Mouse (Mus musculus): ENCODE results near the gene Tmem28. TPM values are rescaled to one million over a fixed set of nuclear protein-coding genes. Genes with fewer than 3 reads are reported as not detected.

The Tmem28 gene
- 2.6 and 2.9 TPM in 2 replicates for polyA plus RNA-seq (2011; ENCODE audit: insufficient read depth, insufficient read length, low read depth, missing spikeins)

- Histone ChIP-seq H3K36me3 (ENCODE audit: control insufficient read depth, insufficient read depth, low read length, poor library complexity, severe bottlenecking) (no peaks in the 10 kb centered on the region), H3K27me3 (ENCODE audit: control insufficient read depth, insufficient read depth, low read length, poor library complexity, severe bottlenecking) (peaks cover 5% of the 10 kb centered on the region), H3K4me3 (ENCODE audit: low read depth, low read length) (peak within 1 kb of the TSS; percentile 79), H3K9me3 (replicated peaks; ENCODE audit: control insufficient read depth, insufficient read depth, low read length, poor library complexity, severe bottlenecking) (no peaks in the 10 kb centered on the region), H3K27ac (ENCODE audit: insufficient read depth, low read length) (no peak within 1 kb of the TSS), H3K4me1 (ENCODE audit: control insufficient read depth, insufficient read depth, low read length) (peaks cover 2% of the 10 kb centered on the region), H3K9ac (ENCODE audit: low read depth, poor library complexity, severe bottlenecking) (peak within 1 kb of the TSS; percentile 89)
- TF ChIP-seq CTCF (IDR thresholded peaks at IDR 0.05; ENCODE audit: low read depth, low read length) (no peak), EP300 (IDR thresholded peaks at IDR 0.05; ENCODE audit: insufficient read depth, low read depth, low read length) (no peak), POLR2A (IDR thresholded peaks at IDR 0.05; ENCODE audit: insufficient read depth, low read length) (no peak)
Observed at GRCm38 (mm10) chrX:99820790-99821395, at the start of gene Tmem28. Tmem28 (plus strand) TSS chrX:99821021.

DNA sequence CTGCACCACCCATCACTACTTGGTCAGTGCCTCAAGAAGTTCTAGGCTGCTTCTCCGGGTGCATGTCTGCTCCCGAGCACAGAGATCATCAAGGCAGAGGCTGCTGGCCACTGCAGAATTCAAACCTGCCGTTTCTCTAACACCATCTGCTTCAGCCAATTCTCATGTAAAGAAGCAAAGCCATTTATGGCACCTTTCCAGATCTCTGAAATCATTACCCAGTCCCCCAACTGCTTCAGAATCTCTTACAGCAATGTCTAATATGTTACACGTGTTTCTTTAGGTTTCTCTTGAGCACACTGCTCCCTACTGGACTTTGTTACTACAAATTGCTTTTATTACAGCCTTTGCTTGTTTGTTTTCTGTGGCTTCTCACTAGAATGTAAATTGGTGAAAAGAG is 40.5 kb upstream of the Tmem28 start:
- H3K27me3 ChIP-seq (ENCODE audit: control insufficient read depth, insufficient read depth, low read length, poor library complexity, severe bottlenecking) = no peaks in the 10 kb centered on the region
- H3K9ac ChIP-seq (ENCODE audit: low read depth, poor library complexity, severe bottlenecking) = no peak overlapping the region
- no peak overlapping the region for H3K27ac ChIP-seq (ENCODE audit: insufficient read depth, low read length)

GRCm38 (mm10) chrX:99808375-99808774 is 12.4 kb upstream of the Tmem28 start:
- Histone ChIP-seq H3K27me3 (ENCODE audit: control insufficient read depth, insufficient read depth, low read length, poor library complexity, severe bottlenecking) (no peaks in the 10 kb centered on the region), H3K36me3 (ENCODE audit: control insufficient read depth, insufficient read depth, low read length, poor library complexity, severe bottlenecking) (no peaks in the 10 kb centered on the region), H3K4me1 (ENCODE audit: control insufficient read depth, insufficient read depth, low read length) (no peaks in the 10 kb centered on the region), H3K27ac (ENCODE audit: insufficient read depth, low read length) (no peak overlapping the region), H3K9ac (ENCODE audit: low read depth, poor library complexity, severe bottlenecking) (no peak overlapping the region), H3K4me3 (ENCODE audit: low read depth, low read length) (no peak overlapping the region), H3K9me3 (replicated peaks; ENCODE audit: control insufficient read depth, insufficient read depth, low read length, poor library complexity, severe bottlenecking) (no peaks in the 10 kb centered on the region)
- TF ChIP-seq EP300 (IDR thresholded peaks at IDR 0.05; ENCODE audit: insufficient read depth, low read depth, low read length) (no peak), CTCF (IDR thresholded peaks at IDR 0.05; ENCODE audit: low read depth, low read length) (no peak), POLR2A (IDR thresholded peaks at IDR 0.05; ENCODE audit: insufficient read depth, low read length) (no peak)

More for the DNA sequence above, 40.5 kb upstream of the Tmem28 start:
- H3K4me3 ChIP-seq (ENCODE audit: low read depth, low read length) = no peak overlapping the region
- no peaks in the 10 kb centered on the region for H3K9me3 ChIP-seq (replicated peaks; ENCODE audit: control insufficient read depth, insufficient read depth, low read length, poor library complexity, severe bottlenecking)
- no peaks in the 10 kb centered on the region for H3K4me1 ChIP-seq (ENCODE audit: control insufficient read depth, insufficient read depth, low read length)
- no peaks in the 10 kb centered on the region for H3K36me3 ChIP-seq (ENCODE audit: control insufficient read depth, insufficient read depth, low read length, poor library complexity, severe bottlenecking)
- no peak for TF ChIP-seq CTCF (IDR thresholded peaks at IDR 0.05; ENCODE audit: low read depth, low read length)
- no peak for TF ChIP-seq EP300 (IDR thresholded peaks at IDR 0.05; ENCODE audit: insufficient read depth, low read depth, low read length)
- TF ChIP-seq POLR2A (IDR thresholded peaks at IDR 0.05; ENCODE audit: insufficient read depth, low read length) = no peak

DNA sequence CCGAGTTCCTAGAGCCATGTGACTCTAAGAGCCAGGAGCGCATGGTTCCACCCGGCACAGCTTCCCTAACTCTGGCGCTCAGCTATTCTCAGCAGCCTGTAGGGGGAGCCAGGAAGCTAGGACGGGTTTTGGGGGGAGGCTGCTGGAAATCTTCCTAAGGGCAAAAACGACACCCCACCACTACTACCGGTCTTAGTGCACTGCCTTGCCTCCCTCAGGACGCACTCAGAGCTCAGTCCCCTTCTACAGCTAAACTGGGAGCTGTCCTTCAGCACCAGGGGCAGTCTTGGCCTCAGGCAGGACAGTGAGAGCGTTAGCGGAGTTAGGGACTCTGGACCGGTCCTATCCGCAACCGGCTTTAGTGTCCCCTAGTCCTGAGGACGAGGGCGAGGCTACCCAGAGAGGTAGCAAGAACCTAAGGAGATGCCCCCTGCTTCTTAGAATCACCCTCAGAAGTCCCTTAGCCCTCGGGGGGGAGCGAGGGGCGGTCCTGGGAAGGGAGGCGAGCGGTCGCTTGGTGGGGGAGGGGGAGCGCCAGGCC is 1.4 kb upstream of the Tmem28 start:
- H3K36me3 ChIP-seq (ENCODE audit: control insufficient read depth, insufficient read depth, low read length, poor library complexity, severe bottlenecking) = no peaks in the 10 kb centered on the region
- no peak overlapping the region for H3K27ac ChIP-seq (ENCODE audit: insufficient read depth, low read length)
- peak overlapping the region; percentile 79 for H3K4me3 ChIP-seq (ENCODE audit: low read depth, low read length)
- H3K4me1 ChIP-seq (ENCODE audit: control insufficient read depth, insufficient read depth, low read length) = peaks cover 2% of the 10 kb centered on the region
- TF ChIP-seq EP300 (IDR thresholded peaks at IDR 0.05; ENCODE audit: insufficient read depth, low read depth, low read length) (no peak), POLR2A (IDR thresholded peaks at IDR 0.05; ENCODE audit: insufficient read depth, low read length) (no peak), CTCF (IDR thresholded peaks at IDR 0.05; ENCODE audit: low read depth, low read length) (peak; percentile 12)
- H3K9me3 ChIP-seq (replicated peaks; ENCODE audit: control insufficient read depth, insufficient read depth, low read length, poor library complexity, severe bottlenecking) = no peaks in the 10 kb centered on the region
- H3K27me3 ChIP-seq (ENCODE audit: control insufficient read depth, insufficient read depth, low read length, poor library complexity, severe bottlenecking) = peaks cover 5% of the 10 kb centered on the region
- peak overlapping the region; percentile 89; the same call in 1 of the 2 replicates for H3K9ac ChIP-seq (ENCODE audit: low read depth, poor library complexity, severe bottlenecking)

DNA sequence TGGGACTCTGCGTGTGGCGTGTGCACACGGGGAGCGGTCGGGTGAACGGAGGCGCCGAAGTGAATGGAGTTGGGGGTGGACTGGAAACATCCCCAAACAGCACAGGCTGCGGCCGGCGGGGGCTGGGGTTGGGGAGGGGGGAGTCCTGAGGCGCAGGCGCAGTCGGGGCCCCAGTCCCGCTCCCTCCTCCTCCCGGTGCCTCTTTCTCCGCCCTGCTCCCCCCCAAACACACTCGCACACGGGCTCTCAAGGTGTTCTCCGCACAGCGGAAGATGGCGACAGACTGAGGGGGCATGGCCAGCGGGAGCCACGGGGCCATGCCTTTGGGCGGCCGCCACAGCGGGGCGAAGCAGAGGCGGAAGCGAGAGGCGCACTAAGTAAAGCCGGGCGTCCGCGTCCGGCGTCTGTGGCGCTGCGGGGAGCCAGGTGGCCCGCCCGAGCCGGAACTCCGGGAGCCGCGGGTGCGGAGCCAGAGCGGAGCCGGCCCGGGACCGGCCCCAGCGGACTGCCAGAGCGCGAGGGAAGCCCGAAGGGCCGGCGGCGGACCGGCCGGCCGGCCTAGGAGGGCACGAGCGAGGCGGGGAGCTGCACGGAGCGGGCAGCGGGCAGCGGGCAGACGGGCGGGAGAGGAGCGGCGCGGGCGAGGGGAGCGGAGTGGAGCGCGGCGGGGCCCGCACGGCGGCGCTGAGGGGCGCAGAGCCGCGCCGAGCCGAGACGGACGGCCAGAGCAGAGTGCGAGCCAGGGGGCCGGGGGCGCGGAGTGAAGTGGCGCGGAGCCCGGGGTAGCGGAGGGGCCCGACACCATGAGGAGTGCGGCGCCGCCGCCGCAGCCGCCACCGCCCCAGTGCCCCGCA is 658 bp upstream of the Tmem28 start:
- Histone ChIP-seq H3K9me3 (replicated peaks; ENCODE audit: control insufficient read depth, insufficient read depth, low read length, poor library complexity, severe bottlenecking) (no peaks in the 10 kb centered on the region), H3K27ac (ENCODE audit: insufficient read depth, low read length) (no peak overlapping the region), H3K36me3 (ENCODE audit: control insufficient read depth, insufficient read depth, low read length, poor library complexity, severe bottlenecking) (no peaks in the 10 kb centered on the region), H3K27me3 (ENCODE audit: control insufficient read depth, insufficient read depth, low read length, poor library complexity, severe bottlenecking) (peaks cover 5% of the 10 kb centered on the region), H3K9ac (ENCODE audit: low read depth, poor library complexity, severe bottlenecking) (peak overlapping the region; percentile 89), H3K4me3 (ENCODE audit: low read depth, low read length) (peak overlapping the region; percentile 79), H3K4me1 (ENCODE audit: control insufficient read depth, insufficient read depth, low read length) (peaks cover 2% of the 10 kb centered on the region)
- TF ChIP-seq CTCF (IDR thresholded peaks at IDR 0.05; ENCODE audit: low read depth, low read length) (no peak), EP300 (IDR thresholded peaks at IDR 0.05; ENCODE audit: insufficient read depth, low read depth, low read length) (no peak), POLR2A (IDR thresholded peaks at IDR 0.05; ENCODE audit: insufficient read depth, low read length) (no peak)
